Mouse (Mus musculus) left cerebral cortex, adult 2 months (tissue): ENCODE measurements at regions not wholly inside any gene's neighbourhood (a gene's known extent, or its start where the extent isn't known, plus 50 kb on each side); places are given as distances from the start of the nearest gene placed in this dataset.
A peak's percentile ranks its signal among the peaks of the same experiment; 100 is the strongest.
"Not testable (repeated sequence)": the region's sequence is repeated elsewhere in the genome, so short reads cannot be mapped to it uniquely, and the experiment has no call there.

Source experiments
- DNase-seq, 2 experiments: peaks; one replicate each; pipeline ENCODE4 v3.0.0; 2021 to 2022; ENCODE audit warnings: low spot score in 2 of 2, mixed read lengths in 1 of 2; ENCODE audit errors: extremely low spot score in 1 of 2
- H3K27ac ChIP-seq: fragments of 200-600 bp; 2 replicates; pipeline ENCODE4 v1.8.1; 2022
- H3K4me3 ChIP-seq: fragments of 200-600 bp; 2 replicates; pipeline ENCODE4 v1.8.1; 2022
- CTCF ChIP-seq: fragments of 200-600 bp; IDR thresholded peaks from 2 replicates; pipeline ENCODE4 v1.8.1; 2022; ENCODE audit warnings: antibody characterized with exemption, mild to moderate bottlenecking, moderate library complexity
- intact Hi-C: fragments of 180-260 bp; cut with DNase I; formaldehyde crosslinking; loops from one replicate; pipeline ENCODE4 v1.15.1; 2025

GRCm38 (mm10) chr12:21680026-21680425, 262.6 kb upstream of the Ywhaq start:
- intact Hi-C loops, H3K4me3 ChIP-seq, DNase-seq, H3K27ac ChIP-seq: not testable (repeated sequence)

- DNase-seq, intact Hi-C loops, H3K27ac ChIP-seq, H3K4me3 ChIP-seq: not testable (repeated sequence)
Observed at GRCm38 (mm10) chr12:21649381-21649780, 231.9 kb upstream of the Ywhaq start.

- not testable (repeated sequence) for H3K27ac ChIP-seq, H3K4me3 ChIP-seq
- intact Hi-C loops, result loop anchor here (5.0 kb wide), 1 partner anchor 86 kb away; no protein-coding TSS in a partner anchor
- TF ChIP-seq CTCF, result peak; percentile 78
- DNase-seq, result peak; percentile 51 to 67
Observed at GRCm38 (mm10) chr12:21613781-21614180, 196.3 kb upstream of the Ywhaq start.

DNA sequence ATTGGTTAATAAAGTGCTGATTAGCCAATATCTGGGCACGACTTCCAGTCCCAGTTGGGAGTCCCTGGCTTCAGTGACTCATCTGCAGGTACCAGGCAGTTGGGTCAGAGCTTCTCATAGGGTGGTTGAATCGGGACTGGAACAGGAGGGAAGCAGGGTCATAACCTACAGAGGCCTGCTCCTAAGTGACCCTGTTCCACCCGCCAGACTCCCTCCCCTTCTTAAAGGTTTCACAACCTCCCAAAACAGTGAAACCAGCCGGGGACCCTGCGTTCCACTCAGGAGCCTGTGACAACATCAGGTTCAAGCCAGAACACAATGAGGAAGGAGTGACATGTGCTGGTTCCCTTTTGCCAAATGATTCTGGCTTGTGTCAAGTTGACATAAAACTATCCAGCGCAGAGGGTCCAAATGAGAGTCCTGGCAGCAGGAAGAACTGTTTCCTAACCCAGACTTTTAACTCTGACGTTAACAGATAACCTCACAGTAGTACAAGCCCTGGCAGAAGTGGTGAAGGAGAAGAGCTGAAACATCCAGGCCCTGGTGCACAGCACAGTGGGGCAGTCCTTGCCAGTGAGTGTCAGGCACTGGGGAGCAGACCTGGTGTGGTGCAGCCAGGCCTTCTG, 151.1 kb upstream of the Ywhaq start:
- Histone ChIP-seq H3K4me3 (no peak overlapping the region), H3K27ac (no peak overlapping the region)
- no peak for DNase-seq
- intact Hi-C loops, result no loop called here
- no peak for TF ChIP-seq CTCF

DNA sequence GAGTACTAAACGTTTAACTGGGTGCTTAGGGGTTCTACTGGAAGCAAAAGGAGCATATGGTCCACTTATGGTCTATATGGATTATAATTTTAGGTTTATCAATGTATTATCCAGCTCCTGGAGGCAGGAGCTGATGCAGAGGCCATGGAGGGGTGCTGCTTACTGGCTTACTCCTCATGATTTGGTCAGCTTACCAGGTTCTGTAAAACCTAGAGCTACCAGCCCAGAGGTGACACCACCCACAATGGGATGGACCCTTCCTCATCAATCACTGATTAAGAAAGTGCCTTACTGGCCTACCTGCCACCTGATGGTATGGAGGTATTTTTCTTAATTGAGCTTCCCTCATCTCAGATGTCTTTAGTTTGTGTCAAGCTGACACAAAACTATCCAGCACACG, 126.5 kb upstream of the Ywhaq start:
- intact Hi-C loops, DNase-seq: not testable (repeated sequence)

DNA sequence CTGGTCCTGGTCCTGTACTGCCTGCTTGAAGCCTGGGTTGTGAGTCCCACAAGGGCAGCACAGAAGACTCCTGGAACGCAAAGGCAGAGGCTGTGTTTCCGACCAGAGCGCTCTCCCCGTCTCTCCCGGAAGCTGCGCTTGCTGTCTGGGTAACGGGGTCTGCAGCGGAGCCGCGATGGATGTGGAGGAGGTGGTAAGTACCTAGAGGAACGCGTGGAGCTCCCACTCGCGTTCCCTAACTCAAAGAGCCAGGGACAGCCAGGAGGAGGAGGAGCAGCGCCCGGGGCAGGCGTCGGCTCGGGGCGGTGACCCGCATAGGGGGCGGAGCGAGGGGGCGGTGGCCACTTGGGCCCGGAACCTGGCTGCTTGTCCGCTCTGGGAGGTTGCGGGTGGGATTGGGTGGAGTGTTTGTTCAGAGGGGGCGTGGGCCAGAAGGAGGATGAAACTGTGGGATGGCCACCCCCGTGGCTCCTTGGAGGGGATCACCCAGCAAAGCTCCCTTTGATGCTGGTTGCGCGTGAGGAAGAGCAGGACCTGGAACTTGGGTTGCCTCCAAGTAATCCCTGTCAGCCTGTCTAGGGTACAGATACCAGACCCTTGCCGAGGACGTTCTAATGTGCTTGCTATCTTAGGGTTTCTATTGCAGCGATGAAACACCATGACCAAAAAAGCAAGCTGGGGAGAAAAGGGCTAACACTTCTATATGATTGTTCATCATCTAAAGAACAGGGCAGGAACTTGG, 125.9 kb upstream of the Ywhaq start:
- peak overlapping the region; percentile 59 for H3K4me3 ChIP-seq
- intact Hi-C loops, result not testable (repeated sequence)
- peak; percentile 57 to 62 for DNase-seq
- peak overlapping the region; percentile 61 for H3K27ac ChIP-seq

More for the DNA sequence above, 126.5 kb upstream of the Ywhaq start:
- not testable (repeated sequence) for H3K27ac ChIP-seq, H3K4me3 ChIP-seq

- TF ChIP-seq CTCF, result no peak
- H3K27ac ChIP-seq, result no peak overlapping the region
- no peak overlapping the region for H3K4me3 ChIP-seq
- intact Hi-C loops, result no loop called here
- no peak for DNase-seq
Observed at GRCm38 (mm10) chr12:21531766-21532165, 114.3 kb upstream of the Ywhaq start.

DNA sequence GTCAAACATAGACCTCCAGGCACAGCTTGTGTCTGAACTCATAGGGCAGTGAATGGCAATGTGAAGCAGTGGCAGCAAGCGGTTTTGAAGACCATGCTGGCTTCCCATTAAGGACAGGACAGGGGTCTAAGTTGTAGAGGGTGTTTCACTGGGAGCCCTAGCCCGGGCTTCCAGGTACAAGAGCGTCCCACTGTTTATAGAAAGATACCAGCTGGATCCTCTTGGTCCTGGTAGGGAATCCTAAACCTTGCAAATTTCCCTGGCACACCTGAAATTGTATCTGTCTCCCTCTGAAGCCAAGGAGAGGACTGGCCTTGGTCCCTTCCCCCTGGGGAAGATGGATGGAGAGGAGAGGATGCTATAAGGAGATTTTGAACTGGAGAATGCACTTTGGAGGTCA, 111.9 kb upstream of the Ywhaq start:
- DNase-seq, H3K27ac ChIP-seq, H3K4me3 ChIP-seq: not testable (repeated sequence)
- intact Hi-C loops, result loop anchor here (5.0 kb wide), 1 partner anchor 83 kb away; no protein-coding TSS in a partner anchor

- not testable (repeated sequence) for DNase-seq, H3K4me3 ChIP-seq, H3K27ac ChIP-seq
- intact Hi-C loops, result loop anchor here (5.0 kb wide), 1 partner anchor 85 kb away; no protein-coding TSS in a partner anchor
Observed at GRCm38 (mm10) chr12:21527336-21527735, 109.9 kb upstream of the Ywhaq start.

DNA sequence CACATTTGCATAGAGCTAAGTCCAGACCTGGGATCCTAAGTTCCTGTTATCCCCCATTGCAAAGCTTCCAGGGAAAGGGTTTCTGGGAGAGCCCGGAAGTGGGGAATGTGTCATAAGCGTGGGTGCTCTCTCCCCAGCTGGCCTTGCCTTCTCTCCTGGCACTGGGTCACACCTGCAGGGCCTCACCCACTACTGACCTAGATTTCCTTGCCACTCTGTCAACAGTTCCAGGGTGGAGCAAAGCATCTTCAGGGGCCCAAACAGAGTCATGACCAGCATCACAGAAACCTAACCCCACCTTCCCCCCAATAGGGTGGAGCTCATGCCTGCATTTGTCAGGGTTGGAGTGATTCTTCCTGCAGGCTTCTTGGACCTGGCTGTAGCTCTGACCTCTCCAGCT, 109.5 kb upstream of the Ywhaq start:
- not testable (repeated sequence) for DNase-seq, H3K4me3 ChIP-seq, H3K27ac ChIP-seq
- intact Hi-C loops, result loop anchor here (5.0 kb wide), 1 partner anchor 85 kb away; no protein-coding TSS in a partner anchor

GRCm38 (mm10) chr12:21525567-21525966, 108.1 kb upstream of the Ywhaq start:
- peak; percentile 66 for TF ChIP-seq CTCF
- DNase-seq, result peak in 1 of 2 experiments; percentile 16

DNA sequence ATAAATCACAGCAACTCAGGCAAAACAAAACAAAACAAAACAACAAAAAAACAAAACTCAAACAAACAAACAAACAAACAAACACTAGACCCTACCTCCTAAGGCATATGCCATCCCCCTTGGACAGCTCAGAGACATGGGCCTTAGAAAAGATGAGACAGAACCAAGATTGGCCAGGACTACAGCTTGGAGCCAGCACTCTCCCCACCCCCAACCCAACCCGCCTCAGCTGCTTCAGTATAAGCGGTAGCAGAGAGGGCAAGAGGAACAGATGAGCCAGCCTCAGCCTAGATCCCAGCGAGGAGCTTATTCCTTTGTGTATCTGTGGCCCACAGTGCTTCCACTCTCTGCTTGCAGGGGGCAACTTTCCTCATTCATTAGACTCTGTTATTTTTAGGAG, 105.2 kb upstream of the Ywhaq start:
- intact Hi-C loops, result no loop called here
- TF ChIP-seq CTCF, result no peak
- DNase-seq, result peak in 1 of 2 experiments; percentile 5

More at GRCm38 (mm10) chr12:21525567-21525966, 108.1 kb upstream of the Ywhaq start:
- not testable (repeated sequence) for H3K27ac ChIP-seq, H3K4me3 ChIP-seq
- intact Hi-C loops, result loop anchor here (5.0 kb wide), 1 partner anchor 87 kb away; no protein-coding TSS in a partner anchor

More for the DNA sequence above, 105.2 kb upstream of the Ywhaq start:
- Histone ChIP-seq H3K4me3 (no peak overlapping the region), H3K27ac (no peak overlapping the region)
